Mouse (Mus musculus) heart, embryonic 12.5 days (tissue): ENCODE measurements around the gene 4933424G06Rik. TPM values are rescaled to one million over a fixed set of nuclear protein-coding genes. Genes with fewer than 3 reads are reported as not detected.

Experiments used
- ATAC-seq: fragments of 200-750 bp; cut with Nextera tagmentation; 2 replicates; pipeline ENCODE4 v1.8.0; 2017; ENCODE audit warnings: moderate TSS enrichment, moderate library complexity; ENCODE audit not compliant: insufficient number of reproducible peaks, low FRiP score
- H3K27ac ChIP-seq: fragments of 300-500 bp; sonication (generic); 2 replicates; pipeline ENCODE4 v1.5.1; 2016; ENCODE audit warnings: mild to moderate bottlenecking, moderate library complexity; ENCODE audit not compliant: poor library complexity, severe bottlenecking
- H3K27me3 ChIP-seq: fragments of 300-500 bp; sonication (generic); replicated peaks from 2 replicates; pipeline ENCODE4 v1.6.1; 2016; ENCODE audit warnings: mild to moderate bottlenecking, moderate library complexity
- H3K36me3 ChIP-seq: fragments of 300-500 bp; sonication (generic); 2 replicates; pipeline ENCODE4 v1.6.1; 2016; ENCODE audit warnings: mild to moderate bottlenecking, moderate library complexity
- H3K4me1 ChIP-seq: fragments of 300-500 bp; sonication (generic); replicated peaks from 2 replicates; pipeline ENCODE4 v1.6.1; 2016; ENCODE audit warnings: mild to moderate bottlenecking
- H3K4me2 ChIP-seq: fragments of 300-500 bp; sonication (generic); 2 replicates; pipeline ENCODE4 v1.6.1; 2016; ENCODE audit warnings: mild to moderate bottlenecking, moderate library complexity
- H3K4me3 ChIP-seq: fragments of 300-500 bp; sonication (generic); 2 replicates; pipeline ENCODE4 v1.5.1; 2016; ENCODE audit warnings: mild to moderate bottlenecking
- H3K9ac ChIP-seq: fragments of 300-500 bp; sonication (generic); 2 replicates; pipeline ENCODE4 v1.6.1; 2016; ENCODE audit warnings: mild to moderate bottlenecking, moderate library complexity
- H3K9me3 ChIP-seq: fragments of 300-500 bp; sonication (generic); replicated peaks from 2 replicates; pipeline ENCODE4 v1.6.1; 2016; ENCODE audit warnings: mild to moderate bottlenecking, moderate library complexity
- WGBS: fragments of 180-500 bp; shearing (Covaris S2); methylation state at CpG from one replicate; pipeline ENCODE4 v1.1.7; 2016; 5-methylcytosine and 5-hydroxymethylcytosine counted together
- polyA plus RNA-seq: library from polyadenylated mRNA; unstranded; fragments of >200 nt; fragmentation: Nextera tagmentation; extraction: Ambion mirVana; gene quantifications from 2 replicates; pipeline ENCODE4 v1.2.1, GENCODE M21; 2016

4933424G06Rik gene
- polyA plus RNA-seq, 1 experiment from 2014 or later: not detected

DNA sequence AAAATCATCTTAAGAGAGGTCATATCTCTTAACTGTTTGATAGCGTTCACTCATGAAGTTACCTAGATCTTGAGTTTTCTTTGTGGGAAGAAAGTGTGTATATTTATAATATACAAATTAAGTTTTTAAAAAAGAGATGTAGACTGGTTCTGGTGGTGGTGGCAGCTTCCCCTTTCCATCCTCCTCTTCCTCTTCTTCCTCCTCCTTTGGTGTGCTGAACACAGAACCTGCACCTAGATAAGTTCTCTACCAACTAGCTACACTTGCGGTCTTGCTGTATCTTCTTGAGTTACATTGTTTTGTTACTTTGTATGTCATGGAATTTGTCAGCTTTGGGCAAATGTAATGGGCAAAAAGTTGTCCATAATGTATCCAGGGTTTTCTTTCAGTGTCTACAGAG lies 1.2 kb downstream of the 4933424G06Rik start:
- WGBS: 87% methylated on average over 2 of the region's 2 CpGs
- no peaks in the 10 kb centered on the region for H3K27me3 ChIP-seq
- no peaks in the 10 kb centered on the region for H3K9me3 ChIP-seq

DNA sequence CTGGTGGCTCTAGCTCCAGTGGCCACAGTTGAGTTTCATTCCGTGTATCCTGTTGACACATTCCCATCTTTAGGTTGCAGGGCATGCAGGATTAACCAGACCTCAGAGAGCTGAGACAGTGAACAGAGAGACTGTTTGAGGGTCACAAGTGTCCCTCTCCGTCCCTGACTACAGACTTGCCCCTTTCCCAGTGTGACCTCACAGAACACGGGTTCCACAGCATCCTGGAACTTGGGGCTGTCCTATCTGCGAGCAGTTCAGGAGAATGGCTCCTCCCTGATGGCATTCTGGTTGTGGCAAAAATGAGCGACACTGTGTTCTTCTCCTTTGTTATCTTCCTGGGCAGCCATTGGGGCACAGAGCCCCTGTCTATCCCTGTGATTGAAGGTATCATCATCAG lies 4.4 kb downstream of the 4933424G06Rik start, which contains the start of gene Actr1b:
Gene Actr1b (minus strand): TSS at position 112 of the 400 bp plus-strand sequence.
- Histone ChIP-seq H3K36me3 (no peaks in the 10 kb centered on the region), H3K4me1 (no peaks in the 10 kb centered on the region), H3K9ac (no peak within 1 kb of the TSS), H3K4me3 (no peak within 1 kb of the TSS), H3K9me3 (no peaks in the 10 kb centered on the region), H3K27ac (no peak within 1 kb of the TSS), H3K4me2 (no peak within 1 kb of the TSS), H3K27me3 (no peaks in the 10 kb centered on the region)
- no peak for ATAC-seq
- WGBS: 72% methylated on average over 5 of the region's 5 CpGs

More for the DNA sequence above, 1.2 kb downstream of the 4933424G06Rik start:
- Histone ChIP-seq H3K36me3 (peaks cover 17% of the 10 kb centered on the region), H3K4me1 (peaks cover 14% of the 10 kb centered on the region), H3K9ac (no peak overlapping the region), H3K4me2 (no peak overlapping the region), H3K27ac (no peak overlapping the region), H3K4me3 (no peak overlapping the region)
- no peak for ATAC-seq

DNA sequence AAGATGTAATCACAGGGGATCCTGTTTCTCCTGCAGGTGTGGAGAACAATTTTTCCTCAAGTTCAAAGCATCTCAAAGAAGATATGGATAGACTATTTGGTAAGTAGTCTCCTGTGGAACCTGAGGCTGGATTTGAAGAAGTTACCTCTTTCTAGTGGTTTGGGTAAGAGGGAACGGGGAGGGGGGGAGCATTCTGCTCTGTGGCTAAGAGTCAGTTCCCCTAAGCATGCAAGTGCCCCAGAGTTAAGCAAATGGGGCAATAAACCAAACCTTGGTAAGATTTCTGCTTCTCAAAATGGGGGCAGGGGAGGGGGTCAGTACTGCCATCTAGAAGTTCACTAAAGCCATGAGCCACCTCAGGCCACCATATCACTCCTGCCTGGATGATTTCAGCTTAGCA lies 8.8 kb downstream of the 4933424G06Rik start:
- no peaks in the 10 kb centered on the region for H3K36me3 ChIP-seq
- H3K27ac ChIP-seq: no peak overlapping the region
- no peak for ATAC-seq
- H3K9me3 ChIP-seq: no peaks in the 10 kb centered on the region
- H3K4me1 ChIP-seq: no peaks in the 10 kb centered on the region
- H3K27me3 ChIP-seq: no peaks in the 10 kb centered on the region
- no peak overlapping the region for H3K4me3 ChIP-seq
- H3K4me2 ChIP-seq: no peak overlapping the region
- WGBS: 77% methylated on average over 1 of the region's 1 CpGs
- no peak overlapping the region for H3K9ac ChIP-seq

DNA sequence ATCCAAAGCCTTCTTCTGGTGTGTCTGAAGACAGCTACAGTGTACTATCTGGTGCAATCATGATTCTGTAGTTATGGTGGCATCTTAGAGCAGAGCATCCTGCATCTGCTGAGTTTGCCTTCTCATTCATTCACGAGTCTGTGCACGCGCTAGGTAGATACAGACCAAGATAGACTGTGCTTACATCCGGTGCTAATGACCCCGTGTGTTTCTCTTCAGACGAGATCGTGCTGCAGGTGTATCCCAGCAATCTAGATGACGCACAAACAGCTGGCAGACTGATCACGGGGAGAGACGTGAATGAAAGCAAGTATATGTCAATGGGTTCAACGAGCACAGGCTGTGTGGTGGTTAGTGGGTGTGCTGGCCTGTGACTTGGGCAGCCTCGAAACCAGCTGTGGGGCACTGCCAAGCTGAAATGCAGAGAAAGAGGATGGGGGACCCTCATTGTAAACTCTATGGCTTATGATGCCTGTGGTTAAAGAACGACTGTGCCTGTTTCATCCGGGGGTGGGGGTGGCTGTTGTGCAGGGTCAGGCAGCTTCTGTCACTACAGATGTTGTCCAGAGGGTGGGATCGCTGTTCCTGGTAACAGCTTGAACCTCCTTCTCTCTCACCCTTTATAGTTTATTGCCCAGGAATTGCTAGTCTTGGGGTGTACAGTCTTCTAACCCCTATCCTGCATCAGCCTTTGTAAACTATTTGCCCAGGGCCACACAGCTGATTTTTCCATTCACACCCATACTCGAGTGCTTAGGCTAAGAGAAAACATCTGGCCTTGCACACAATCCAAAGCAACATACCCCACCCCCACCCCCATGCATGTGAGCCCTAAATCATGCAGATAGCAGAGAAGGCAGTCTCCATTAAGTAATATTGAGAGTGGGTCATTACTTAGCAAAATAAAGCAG lies 13.5 kb downstream of the 4933424G06Rik start:
- Histone ChIP-seq H3K4me2 (no peak overlapping the region), H3K4me1 (no peaks in the 10 kb centered on the region), H3K27me3 (no peaks in the 10 kb centered on the region), H3K9me3 (no peaks in the 10 kb centered on the region), H3K36me3 (no peaks in the 10 kb centered on the region), H3K9ac (no peak overlapping the region), H3K4me3 (no peak overlapping the region), H3K27ac (no peak overlapping the region)
- WGBS: 73% methylated on average over 16 of the region's 16 CpGs
- no peak for ATAC-seq

DNA sequence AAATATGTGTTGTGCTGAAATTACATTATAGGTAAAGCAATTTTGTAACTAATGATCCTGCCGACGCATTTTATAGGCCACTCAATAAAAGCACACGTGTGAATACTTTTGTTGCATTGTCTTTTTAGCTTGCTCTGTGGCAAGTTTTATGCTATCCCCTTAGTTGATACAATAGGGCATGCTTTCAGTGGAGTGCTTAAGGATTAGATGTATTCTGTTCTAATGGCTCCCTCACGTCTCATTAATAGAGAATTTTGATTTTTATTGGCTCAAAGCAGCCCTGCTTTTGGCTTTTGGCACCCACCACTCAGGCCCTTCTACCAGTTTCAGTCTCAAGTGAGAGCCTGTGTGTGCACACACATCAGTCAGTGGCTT lies 14.1 kb downstream of the 4933424G06Rik start:
- H3K9ac ChIP-seq: no peak overlapping the region
- H3K4me2 ChIP-seq: no peak overlapping the region
- H3K27me3 ChIP-seq: no peaks in the 10 kb centered on the region
- H3K4me1 ChIP-seq: no peaks in the 10 kb centered on the region
- no peak overlapping the region for H3K4me3 ChIP-seq
- WGBS: 81% methylated on average over 4 of the region's 4 CpGs
- no peak for ATAC-seq
- no peak overlapping the region for H3K27ac ChIP-seq
- H3K36me3 ChIP-seq: no peaks in the 10 kb centered on the region
- H3K9me3 ChIP-seq: no peaks in the 10 kb centered on the region

DNA sequence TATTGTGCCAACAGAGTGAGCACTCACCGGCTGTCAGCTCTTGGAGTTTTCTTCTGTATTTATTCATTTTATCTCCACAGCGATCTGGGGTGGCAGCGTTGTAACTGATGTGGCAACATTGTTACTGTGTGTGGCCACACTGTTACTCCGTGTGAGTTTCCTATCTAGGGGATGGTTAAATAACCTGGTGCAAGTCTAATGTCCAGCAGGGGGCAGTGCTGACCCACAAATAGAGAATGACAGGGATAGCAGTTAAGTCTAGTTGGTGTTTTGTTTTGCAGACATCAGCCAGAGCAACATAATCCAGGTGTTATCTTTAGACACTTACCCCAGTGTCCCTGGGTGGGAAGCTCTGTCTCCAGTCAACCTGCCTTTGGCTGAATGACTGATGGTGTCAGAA lies 27.4 kb downstream of the 4933424G06Rik start:
- Histone ChIP-seq H3K4me1 (no peaks in the 10 kb centered on the region), H3K9me3 (no peaks in the 10 kb centered on the region), H3K27me3 (peaks cover 12% of the 10 kb centered on the region), H3K4me3 (no peak overlapping the region), H3K36me3 (no peaks in the 10 kb centered on the region), H3K9ac (no peak overlapping the region), H3K27ac (no peak overlapping the region), H3K4me2 (no peak overlapping the region)
- no peak for ATAC-seq
- WGBS: 12% methylated on average over 4 of the region's 4 CpGs

DNA sequence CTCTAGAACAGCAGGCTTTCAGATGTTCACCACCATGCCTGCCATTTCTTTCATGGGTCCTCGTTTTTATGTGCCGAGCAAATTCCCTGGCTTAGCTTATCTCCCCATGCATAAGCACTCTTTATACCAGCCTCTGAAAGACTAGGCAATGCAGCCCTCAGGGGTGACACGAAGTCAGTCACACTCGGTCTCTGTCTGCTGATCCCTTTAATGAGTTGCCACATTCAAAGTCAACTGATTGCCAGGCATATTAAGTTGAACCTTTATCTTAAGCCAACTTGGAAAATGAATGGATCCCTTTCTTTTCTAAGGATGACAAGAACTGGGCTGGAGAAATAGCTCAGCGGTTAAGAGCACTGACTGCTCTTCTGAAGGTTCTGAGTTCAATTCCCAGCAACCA lies 29.3 kb downstream of the 4933424G06Rik start:
- Histone ChIP-seq H3K36me3 (no peaks in the 10 kb centered on the region), H3K27ac (no peak overlapping the region), H3K9me3 (no peaks in the 10 kb centered on the region), H3K4me3 (no peak overlapping the region), H3K27me3 (peaks cover 19% of the 10 kb centered on the region), H3K9ac (no peak overlapping the region), H3K4me1 (peaks cover 2% of the 10 kb centered on the region; the same call in 1 of the 2 replicates), H3K4me2 (no peak overlapping the region)
- no peak for ATAC-seq
- 59% methylated on average over 5 of the region's 5 CpGs for WGBS

DNA sequence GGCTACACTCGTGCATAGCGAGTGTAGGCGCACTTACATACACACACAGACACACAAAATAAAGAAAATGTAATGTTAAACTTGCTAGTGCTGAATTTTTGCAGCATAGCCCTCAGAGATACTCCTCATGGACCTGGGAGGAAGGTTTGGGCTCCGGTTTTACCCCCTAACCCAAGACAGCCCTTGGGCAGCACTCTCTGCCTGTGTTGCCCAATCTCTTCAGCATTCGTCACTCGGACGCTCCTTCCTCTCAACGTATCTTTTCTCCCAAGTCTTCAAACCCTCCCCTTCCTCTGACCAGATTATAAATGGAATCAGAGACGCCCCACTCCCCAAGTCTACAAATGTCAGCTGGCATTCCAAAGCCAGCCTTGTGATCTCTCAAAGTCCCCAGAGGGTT lies 33.1 kb downstream of the 4933424G06Rik start:
- Histone ChIP-seq H3K27me3 (peaks cover 29% of the 10 kb centered on the region), H3K4me3 (no peak overlapping the region), H3K27ac (no peak overlapping the region), H3K9ac (no peak overlapping the region), H3K4me2 (no peak overlapping the region), H3K9me3 (no peaks in the 10 kb centered on the region), H3K36me3 (no peaks in the 10 kb centered on the region), H3K4me1 (peaks cover 6% of the 10 kb centered on the region; the same call in 1 of the 2 replicates)
- WGBS: 68% methylated on average over 9 of the region's 9 CpGs
- ATAC-seq: no peak

DNA sequence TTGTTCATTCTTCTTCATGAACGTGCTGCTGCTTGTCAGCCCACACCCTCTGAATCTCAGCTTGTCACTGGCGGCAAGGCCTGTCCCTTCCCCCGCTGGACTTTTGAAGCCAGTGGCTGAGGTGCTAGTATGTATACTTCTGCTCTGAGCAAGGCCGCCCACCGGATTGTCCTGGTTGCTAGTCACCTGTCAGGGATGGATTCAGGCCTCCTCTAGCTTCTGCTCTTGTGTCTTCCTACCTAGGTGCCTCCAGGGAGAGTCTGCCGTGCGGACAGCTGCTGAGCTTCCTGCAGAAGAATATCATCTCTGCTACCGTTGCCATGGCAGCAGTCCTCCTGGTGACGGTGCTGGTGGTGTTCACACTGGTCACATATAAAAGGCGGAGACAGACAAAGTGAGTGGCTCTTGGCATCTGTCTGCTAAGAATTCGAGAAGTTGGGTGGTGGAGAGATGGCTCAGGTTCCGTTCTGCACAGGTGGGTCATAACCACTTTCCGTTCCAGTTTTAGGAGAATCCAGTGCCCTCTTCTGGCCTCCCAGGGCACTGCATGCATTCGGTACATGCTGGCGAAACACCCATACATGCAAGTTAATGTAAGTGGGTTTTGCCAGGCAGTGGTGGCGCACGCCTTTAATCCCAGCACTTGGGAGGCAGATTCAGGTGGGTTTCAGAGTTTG lies 34.5 kb downstream of the 4933424G06Rik start:
- Histone ChIP-seq H3K9ac (no peak overlapping the region), H3K36me3 (no peaks in the 10 kb centered on the region), H3K4me3 (no peak overlapping the region), H3K4me1 (peaks cover 6% of the 10 kb centered on the region; the same call in 1 of the 2 replicates), H3K4me2 (peak overlapping the region; percentile 38), H3K27ac (no peak overlapping the region), H3K27me3 (peaks cover 29% of the 10 kb centered on the region), H3K9me3 (peaks cover 5% of the 10 kb centered on the region; the same call in 1 of the 2 replicates)
- peak; percentile 11; the same call in 1 of the 2 replicates for ATAC-seq
- 32% methylated on average over 17 of the region's 17 CpGs for WGBS

DNA sequence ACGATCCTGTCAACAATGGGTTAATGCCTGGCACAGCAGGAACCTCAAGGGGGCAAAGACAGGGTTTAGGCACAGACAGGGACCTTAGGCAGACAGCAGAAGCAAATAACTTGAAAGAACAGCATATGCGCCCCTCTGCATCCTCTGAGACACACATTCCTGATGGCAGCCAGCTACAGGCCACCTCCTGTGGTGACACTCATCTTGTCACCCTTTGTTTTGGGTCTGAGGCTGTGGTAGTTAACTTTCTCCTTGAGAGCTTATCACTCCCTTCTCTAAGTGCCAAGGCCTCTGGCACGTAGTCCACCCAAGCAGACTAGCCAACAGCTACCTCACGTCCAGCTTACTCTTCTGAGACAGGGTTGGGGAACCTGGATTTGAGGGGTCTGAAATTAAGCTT lies 35.7 kb downstream of the 4933424G06Rik start:
- Histone ChIP-seq H3K9ac (no peak overlapping the region), H3K4me3 (no peak overlapping the region), H3K4me1 (peaks cover 6% of the 10 kb centered on the region; the same call in 1 of the 2 replicates), H3K4me2 (no peak overlapping the region), H3K9me3 (peaks cover 5% of the 10 kb centered on the region; the same call in 1 of the 2 replicates), H3K27me3 (peaks cover 29% of the 10 kb centered on the region), H3K36me3 (no peaks in the 10 kb centered on the region), H3K27ac (no peak overlapping the region)
- WGBS: 44% methylated on average over 4 of the region's 4 CpGs
- no peak for ATAC-seq

DNA sequence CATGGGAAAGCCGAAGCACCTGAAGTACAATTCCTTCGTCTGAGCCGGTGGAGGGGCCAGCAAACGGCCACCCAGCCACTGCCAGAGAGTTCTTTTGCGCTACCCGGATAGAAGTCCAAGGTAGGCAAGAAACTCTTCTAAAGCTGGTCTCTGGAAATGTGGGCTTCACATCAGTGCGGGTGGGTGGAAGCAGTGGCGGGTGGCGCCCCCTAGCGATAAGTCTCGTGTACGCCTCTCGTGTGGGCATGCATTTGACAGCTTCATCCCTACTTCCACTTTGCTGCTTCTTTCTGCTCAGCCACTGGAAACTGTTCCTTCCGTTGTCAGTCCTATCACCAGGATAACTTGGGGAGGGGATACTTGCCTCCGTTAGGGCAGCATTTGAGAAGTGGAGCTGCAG lies 36.5 kb downstream of the 4933424G06Rik start:
- Histone ChIP-seq H3K9me3 (peaks cover 5% of the 10 kb centered on the region; the same call in 1 of the 2 replicates), H3K4me1 (peaks cover 6% of the 10 kb centered on the region; the same call in 1 of the 2 replicates), H3K27me3 (peaks cover 23% of the 10 kb centered on the region; the same call in 1 of the 2 replicates), H3K4me2 (no peak overlapping the region), H3K36me3 (no peaks in the 10 kb centered on the region), H3K27ac (no peak overlapping the region), H3K9ac (no peak overlapping the region), H3K4me3 (no peak overlapping the region)
- WGBS: 48% methylated on average over 15 of the region's 15 CpGs
- no peak for ATAC-seq
